Mouse (Mus musculus): ENCODE measurements around the gene Slc47a1. TPM values are rescaled to one million over a fixed set of nuclear protein-coding genes. Genes with fewer than 3 reads are reported as not detected.

Gene Slc47a1
- polyA plus RNA-seq, 2 experiments, result 0.65 to 0.82 TPM

DNA sequence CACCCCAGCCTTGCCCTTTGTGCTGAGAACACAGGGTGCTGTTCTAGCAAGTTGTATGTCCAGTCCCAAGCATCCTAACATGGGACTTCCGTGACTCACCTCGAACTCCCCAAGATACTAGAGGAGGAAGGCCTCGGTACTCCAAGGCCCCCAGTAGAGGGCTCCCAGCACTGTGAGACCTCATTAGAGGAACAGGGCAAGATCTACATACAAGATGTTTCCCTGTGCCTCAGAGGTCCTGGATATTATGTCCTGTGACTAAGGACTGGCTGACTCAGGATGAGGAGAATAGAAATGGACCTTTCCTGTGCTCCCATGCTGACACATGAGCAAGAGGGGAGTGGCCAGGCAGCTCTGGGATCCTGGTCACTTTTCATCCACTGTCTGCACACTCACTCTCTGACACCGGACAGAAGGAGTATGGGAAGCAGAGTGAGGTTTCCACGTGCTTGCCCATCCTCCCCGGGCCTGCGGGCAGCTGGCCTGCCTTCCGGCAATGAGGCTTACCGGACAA, 25.9 kb downstream of the Slc47a1 start:
- Histone ChIP-seq H3K9ac (ENCODE audit: low read depth, low read length, severe bottlenecking) (no peak overlapping the region), H3K27me3 (ENCODE audit: control insufficient read depth, insufficient read depth, low read length) (no peaks in the 10 kb centered on the region), H3K4me1 (ENCODE audit: control insufficient read depth, insufficient read depth, low read length) (no peaks in the 10 kb centered on the region), H3K36me3 (ENCODE audit: control insufficient read depth, insufficient read depth, low read length) (no peaks in the 10 kb centered on the region), H3K4me3 (replicated peaks; ENCODE audit: low read length) (no peak overlapping the region), H3K27ac (replicated peaks; ENCODE audit: low read depth, low read length) (no peak overlapping the region), H3K4me2 (replicated peaks; ENCODE audit: low read depth, low read length, severe bottlenecking) (no peak overlapping the region), H3K9me3 (ENCODE audit: control insufficient read depth, low read length) (no peaks in the 10 kb centered on the region)
- no peak for DNase-seq (ENCODE audit: low spot score)
- TF ChIP-seq POLR2A (IDR thresholded peaks at IDR 0.05; ENCODE audit: borderline replicate concordance, extremely low read depth, insufficient read depth, insufficient read length), result no peak
- no peak for ATAC-seq (ENCODE audit: low FRiP score, low read depth)
- 60% methylated on average over 9 of the region's 9 CpGs for WGBS

DNA sequence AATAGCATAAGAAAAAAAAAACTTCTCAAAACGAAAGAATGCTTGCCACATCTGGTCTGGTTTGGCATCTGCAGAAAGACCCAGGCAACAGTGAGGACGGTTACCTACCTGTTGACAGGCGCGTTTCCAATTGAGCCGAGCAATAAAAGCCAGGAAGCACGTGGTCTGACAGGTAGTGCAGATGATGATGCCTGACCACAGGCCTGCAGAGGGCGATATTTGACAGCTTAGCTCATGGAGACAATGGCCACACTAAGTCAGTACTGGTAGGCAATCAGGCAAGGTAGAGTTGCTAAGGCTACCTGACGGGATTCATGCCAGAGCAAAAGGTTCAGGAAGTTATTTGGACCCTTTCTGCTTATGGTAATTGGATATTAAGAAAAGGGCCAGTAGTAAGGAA, 28.8 kb downstream of the Slc47a1 start:
- WGBS, result 5% methylated on average over 8 of the region's 8 CpGs
- H3K9me3 ChIP-seq (ENCODE audit: control insufficient read depth, low read length), result no peaks in the 10 kb centered on the region
- ATAC-seq (ENCODE audit: low FRiP score, low read depth), result no peak

GRCm38 (mm10) chr11:61346133-61346532, 32.0 kb downstream of the Slc47a1 start:
- Histone ChIP-seq H3K9me3 (ENCODE audit: control insufficient read depth, low read length) (no peaks in the 10 kb centered on the region), H3K9ac (ENCODE audit: low read depth, low read length, severe bottlenecking) (no peak overlapping the region), H3K4me2 (replicated peaks; ENCODE audit: low read depth, low read length, severe bottlenecking) (no peak overlapping the region), H3K27ac (replicated peaks; ENCODE audit: low read depth, low read length) (no peak overlapping the region), H3K4me3 (replicated peaks; ENCODE audit: low read length) (no peak overlapping the region), H3K27me3 (ENCODE audit: control insufficient read depth, insufficient read depth, low read length) (peaks cover 28% of the 10 kb centered on the region), H3K36me3 (ENCODE audit: control insufficient read depth, insufficient read depth, low read length) (no peaks in the 10 kb centered on the region), H3K4me1 (ENCODE audit: control insufficient read depth, insufficient read depth, low read length) (peaks cover 3% of the 10 kb centered on the region; the same call in 1 of the 2 replicates)
- WGBS, result 62% methylated on average over 8 of the region's 8 CpGs
- ATAC-seq (ENCODE audit: low FRiP score, low read depth) (no peak), DNase-seq (ENCODE audit: low spot score) (no peak)
- TF ChIP-seq POLR2A (IDR thresholded peaks at IDR 0.05; ENCODE audit: borderline replicate concordance, extremely low read depth, insufficient read depth, insufficient read length), result no peak

More for the DNA sequence above, 28.8 kb downstream of the Slc47a1 start:
- DNase-seq (ENCODE audit: low spot score), result peak; percentile 69
- Histone ChIP-seq H3K36me3 (ENCODE audit: control insufficient read depth, insufficient read depth, low read length) (no peaks in the 10 kb centered on the region), H3K27ac (replicated peaks; ENCODE audit: low read depth, low read length) (no peak overlapping the region), H3K4me3 (replicated peaks; ENCODE audit: low read length) (no peak overlapping the region), H3K9ac (ENCODE audit: low read depth, low read length, severe bottlenecking) (no peak overlapping the region), H3K4me2 (replicated peaks; ENCODE audit: low read depth, low read length, severe bottlenecking) (no peak overlapping the region), H3K27me3 (ENCODE audit: control insufficient read depth, insufficient read depth, low read length) (peaks cover 1% of the 10 kb centered on the region; the same call in 1 of the 2 replicates), H3K4me1 (ENCODE audit: control insufficient read depth, insufficient read depth, low read length) (no peaks in the 10 kb centered on the region)
- TF ChIP-seq POLR2A (IDR thresholded peaks at IDR 0.05; ENCODE audit: borderline replicate concordance, extremely low read depth, insufficient read depth, insufficient read length), result no peak

GRCm38 (mm10) chr11:61342505-61343420, 35.4 kb downstream of the Slc47a1 start, which contains the start of gene Slc47a2:
Gene Slc47a2 (minus strand): TSS chr11:61342860.
- peak; percentile 23 for DNase-seq (ENCODE audit: low spot score)
- ATAC-seq (ENCODE audit: low FRiP score, low read depth), result no peak

GRCm38 (mm10) chr11:61341971-61342370, 36.2 kb downstream of the Slc47a1 start:
- no peaks in the 10 kb centered on the region for H3K9me3 ChIP-seq (ENCODE audit: control insufficient read depth, low read length)
- peak overlapping the region; percentile 40 for H3K4me3 ChIP-seq (replicated peaks; ENCODE audit: low read length)
- H3K9ac ChIP-seq (ENCODE audit: low read depth, low read length, severe bottlenecking), result no peak overlapping the region
- no peak overlapping the region for H3K27ac ChIP-seq (replicated peaks; ENCODE audit: low read depth, low read length)
- ATAC-seq (ENCODE audit: low FRiP score, low read depth) (no peak), DNase-seq (ENCODE audit: low spot score) (no peak)
- WGBS, result 13% methylated on average over 10 of the region's 10 CpGs
- peaks cover 28% of the 10 kb centered on the region for H3K27me3 ChIP-seq (ENCODE audit: control insufficient read depth, insufficient read depth, low read length)
- peaks cover 3% of the 10 kb centered on the region; the same call in 1 of the 2 replicates for H3K4me1 ChIP-seq (ENCODE audit: control insufficient read depth, insufficient read depth, low read length)
- no peak for TF ChIP-seq POLR2A (IDR thresholded peaks at IDR 0.05; ENCODE audit: borderline replicate concordance, extremely low read depth, insufficient read depth, insufficient read length)
- peak overlapping the region; percentile 76 for H3K4me2 ChIP-seq (replicated peaks; ENCODE audit: low read depth, low read length, severe bottlenecking)
- no peaks in the 10 kb centered on the region for H3K36me3 ChIP-seq (ENCODE audit: control insufficient read depth, insufficient read depth, low read length)

More at GRCm38 (mm10) chr11:61342505-61343420, 35.4 kb downstream of the Slc47a1 start, which contains the start of gene Slc47a2:
- Histone ChIP-seq H3K9ac (ENCODE audit: low read depth, low read length, severe bottlenecking) (peak within 1 kb of the TSS; percentile 28; the same call in 1 of the 2 replicates), H3K36me3 (ENCODE audit: control insufficient read depth, insufficient read depth, low read length) (no peaks in the 10 kb centered on the region), H3K27ac (replicated peaks; ENCODE audit: low read depth, low read length) (no peak within 1 kb of the TSS), H3K27me3 (ENCODE audit: control insufficient read depth, insufficient read depth, low read length) (peaks cover 28% of the 10 kb centered on the region), H3K4me2 (replicated peaks; ENCODE audit: low read depth, low read length, severe bottlenecking) (peak within 1 kb of the TSS; percentile 76), H3K4me1 (ENCODE audit: control insufficient read depth, insufficient read depth, low read length) (peaks cover 3% of the 10 kb centered on the region; the same call in 1 of the 2 replicates), H3K9me3 (ENCODE audit: control insufficient read depth, low read length) (no peaks in the 10 kb centered on the region), H3K4me3 (replicated peaks; ENCODE audit: low read length) (peak within 1 kb of the TSS; percentile 40)
- 5% methylated on average over 60 of the region's 61 CpGs for WGBS
- no peak for TF ChIP-seq POLR2A (IDR thresholded peaks at IDR 0.05; ENCODE audit: borderline replicate concordance, extremely low read depth, insufficient read depth, insufficient read length)

All from limb, embryonic 14.5 days (tissue).